Mouse (Mus musculus) neural tube, embryonic 13.5 days (tissue): ENCODE measurements around the gene Nelfe. TPM values are rescaled to one million over a fixed set of nuclear protein-coding genes. Genes with fewer than 3 reads are reported as not detected.
"Not testable (repeated sequence)": the region's sequence is repeated elsewhere in the genome, so short reads cannot be mapped to it uniquely, and the experiment has no call there.

Experiments
- ATAC-seq: fragments of 200-750 bp; cut with Nextera tagmentation; 2 replicates; pipeline ENCODE4 v1.8.0; 2017; ENCODE audit warnings: low read depth, mild to moderate bottlenecking, moderate TSS enrichment, moderate library complexity
- H3K27ac ChIP-seq: fragments of 300-500 bp; sonication (generic); replicated peaks from 2 replicates; pipeline ENCODE4 v1.5.1; 2015; ENCODE audit warnings: moderate library complexity, mild to moderate bottlenecking, inconsistent platforms
- H3K27me3 ChIP-seq: fragments of 300-500 bp; sonication (generic); 2 replicates; pipeline ENCODE4 v1.6.1; 2015; ENCODE audit warnings: mild to moderate bottlenecking, inconsistent platforms
- H3K36me3 ChIP-seq: fragments of 300-500 bp; sonication (generic); 2 replicates; pipeline ENCODE4 v1.6.1; 2015; ENCODE audit warnings: mild to moderate bottlenecking, inconsistent platforms
- H3K4me1 ChIP-seq: fragments of 300-500 bp; sonication (generic); replicated peaks from 2 replicates; pipeline ENCODE4 v1.6.1; 2015; ENCODE audit warnings: inconsistent platforms
- H3K4me2 ChIP-seq: fragments of 300-500 bp; sonication (generic); 2 replicates; pipeline ENCODE4 v1.6.1; 2015; ENCODE audit warnings: inconsistent platforms, mild to moderate bottlenecking, moderate library complexity
- H3K4me3 ChIP-seq: fragments of 300-500 bp; sonication (generic); 2 replicates; pipeline ENCODE4 v1.5.1; 2015; ENCODE audit warnings: mild to moderate bottlenecking, inconsistent platforms
- H3K9ac ChIP-seq: fragments of 300-500 bp; sonication (generic); 2 replicates; pipeline ENCODE4 v1.6.1; 2015; ENCODE audit warnings: moderate library complexity, mild to moderate bottlenecking, inconsistent platforms
- H3K9me3 ChIP-seq: fragments of 300-500 bp; sonication (generic); 2 replicates; pipeline ENCODE4 v1.6.1; 2016; ENCODE audit warnings: inconsistent platforms
- whole genome bisulfite sequencing: fragments of 180-500 bp; shearing (Covaris S2); methylation state at CpG from one replicate; pipeline ENCODE4 v1.1.7; 2015; 5-methylcytosine and 5-hydroxymethylcytosine counted together
- polyA plus RNA-seq: library from polyadenylated mRNA; unstranded; fragments of >200 nt; fragmentation: Nextera tagmentation; extraction: Ambion mirVana; gene quantifications from 2 replicates; pipeline ENCODE4 v1.2.1, GENCODE M21; 2015

The Nelfe gene
- polyA plus RNA-seq, 1 experiment from 2014 or later, result 81.6 TPM

GRCm38 (mm10) chr17:34814818-34815370 is 35.3 kb upstream of the Nelfe start:
- H3K4me3 ChIP-seq, result no peak overlapping the region
- H3K4me2 ChIP-seq, result no peak overlapping the region
- no peaks in the 10 kb centered on the region for H3K27me3 ChIP-seq
- 86% methylated on average over 7 of the region's 7 CpGs for WGBS
- ATAC-seq, result no peak
- H3K4me1 ChIP-seq, result no peaks in the 10 kb centered on the region
- H3K9me3 ChIP-seq, result no peaks in the 10 kb centered on the region
- no peak overlapping the region for H3K27ac ChIP-seq
- H3K36me3 ChIP-seq, result no peaks in the 10 kb centered on the region
- H3K9ac ChIP-seq, result no peak overlapping the region

DNA sequence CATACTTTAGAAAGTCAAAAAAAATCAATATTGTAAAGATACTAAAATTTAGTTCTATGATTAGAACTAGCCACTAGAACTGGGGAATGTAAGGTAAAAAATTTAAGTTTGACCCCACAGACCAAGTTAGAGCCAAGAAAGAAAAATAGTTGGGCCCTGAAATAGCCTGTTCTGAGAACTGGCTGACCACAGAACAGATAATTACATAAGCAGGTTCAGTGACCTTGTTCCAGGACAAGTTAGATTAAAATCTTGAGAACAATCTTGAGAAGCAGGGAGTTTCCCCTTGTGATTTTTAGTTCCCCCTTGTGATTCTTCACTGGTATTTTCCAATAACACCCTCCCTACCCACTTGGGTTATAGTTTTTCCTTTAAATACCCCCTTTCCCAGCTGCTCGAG is 19.4 kb upstream of the Nelfe start:
- not testable (repeated sequence) for H3K9ac ChIP-seq, H3K27me3 ChIP-seq, H3K4me2 ChIP-seq, H3K9me3 ChIP-seq, H3K4me1 ChIP-seq, H3K27ac ChIP-seq, ATAC-seq, H3K4me3 ChIP-seq
- WGBS, result 94% methylated on average over 1 of the region's 1 CpGs
- peaks cover 83% of the 10 kb centered on the region for H3K36me3 ChIP-seq

DNA sequence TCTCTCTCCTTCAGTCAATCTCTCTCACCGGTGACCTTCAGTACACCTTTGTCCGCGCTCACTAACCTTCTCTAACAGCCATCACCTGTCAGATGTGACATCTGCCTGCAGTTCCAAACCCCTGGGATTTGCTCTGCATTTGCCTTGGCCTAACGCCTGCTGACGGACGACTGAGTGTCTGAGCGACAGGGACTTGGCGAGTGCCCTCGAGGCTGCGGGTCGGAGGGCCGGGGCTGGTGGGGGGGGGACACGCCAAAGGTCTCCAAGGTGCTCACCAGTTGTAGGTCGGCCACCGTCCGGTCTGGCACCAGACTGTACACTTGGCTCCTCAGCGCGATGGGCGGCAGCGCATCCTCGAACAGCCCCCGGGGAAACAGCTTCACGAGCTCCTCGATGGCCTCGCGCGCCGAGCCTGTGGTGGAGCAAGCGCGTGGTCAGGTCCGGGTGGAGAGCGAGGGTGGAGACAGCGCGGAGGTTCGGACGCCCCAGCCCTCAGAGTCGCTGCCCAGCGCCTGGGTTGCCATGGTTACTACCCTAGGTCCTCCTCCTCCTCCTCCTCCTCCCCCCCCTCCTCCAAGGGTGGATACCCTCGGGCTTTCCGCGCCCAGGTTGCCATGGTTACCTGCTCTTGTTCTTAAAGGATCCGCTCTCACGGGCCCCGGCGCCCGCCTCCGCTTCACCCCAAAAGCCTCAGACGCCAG is 13.9 kb upstream of the Nelfe start:
- peak; percentile 81 for ATAC-seq
- 4% methylated on average over 48 of the region's 48 CpGs for WGBS
- peaks cover 64% of the 10 kb centered on the region for H3K36me3 ChIP-seq

DNA sequence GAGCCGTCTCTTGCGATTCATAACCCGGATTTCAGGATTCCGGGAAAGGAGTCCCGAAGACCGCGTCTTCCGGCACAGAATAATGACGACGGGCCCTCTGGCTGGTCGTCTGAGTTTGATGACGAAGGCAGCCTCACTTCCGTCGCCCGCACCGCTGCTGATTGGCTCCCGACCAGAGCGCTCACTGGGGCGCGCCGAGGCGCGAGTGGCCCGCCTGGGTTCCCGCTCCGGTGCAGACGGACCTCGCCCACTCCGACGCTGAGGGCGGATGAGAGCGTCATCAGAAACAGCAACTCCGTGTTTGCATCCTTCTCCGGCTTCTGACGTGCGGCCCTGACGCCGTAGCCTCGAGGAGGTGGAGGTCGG is 13.4 kb upstream of the Nelfe start, which contains the start of the genes Stk19 and Dxo:
Stk19 (minus strand) TSS at position 90 of the 366 bp plus-strand sequence.
Dxo (plus strand) TSS at position 164 of the 366 bp plus-strand sequence.
- no peaks in the 10 kb centered on the region for H3K27me3 ChIP-seq
- WGBS, result under 1% methylated on average over 40 of the region's 40 CpGs
- peak within 1 kb of the TSS; percentile 82 for H3K27ac ChIP-seq
- ATAC-seq, result peak; percentile 95
- peaks cover 67% of the 10 kb centered on the region for H3K36me3 ChIP-seq
- peak within 1 kb of the TSS; percentile 77 for H3K9ac ChIP-seq
- peak within 1 kb of the TSS; percentile 84 for H3K4me3 ChIP-seq
- H3K9me3 ChIP-seq, result no peaks in the 10 kb centered on the region
- peak within 1 kb of the TSS; percentile 100 for H3K4me2 ChIP-seq
- peaks cover 30% of the 10 kb centered on the region for H3K4me1 ChIP-seq

More for the DNA sequence above, 13.9 kb upstream of the Nelfe start:
- Histone ChIP-seq H3K27ac (peak overlapping the region; percentile 82), H3K9me3 (no peaks in the 10 kb centered on the region), H3K4me3 (peak overlapping the region; percentile 84), H3K27me3 (no peaks in the 10 kb centered on the region), H3K4me2 (peak overlapping the region; percentile 100), H3K4me1 (peaks cover 30% of the 10 kb centered on the region), H3K9ac (peak overlapping the region; percentile 77)

GRCm38 (mm10) chr17:34837464-34838324 is 12.5 kb upstream of the Nelfe start:
- ATAC-seq, result peak; percentile 6; the same call in 1 of the 2 replicates
- peaks cover 67% of the 10 kb centered on the region for H3K36me3 ChIP-seq
- WGBS, result 34% methylated on average over 42 of the region's 43 CpGs

GRCm38 (mm10) chr17:34838785-34839184 is 11.4 kb upstream of the Nelfe start:
- H3K9me3 ChIP-seq, result no peaks in the 10 kb centered on the region
- H3K27ac ChIP-seq, result no peak overlapping the region
- no peaks in the 10 kb centered on the region for H3K27me3 ChIP-seq
- H3K36me3 ChIP-seq, result peaks cover 67% of the 10 kb centered on the region
- H3K9ac ChIP-seq, result no peak overlapping the region
- H3K4me1 ChIP-seq, result peaks cover 30% of the 10 kb centered on the region
- 91% methylated on average over 7 of the region's 7 CpGs for WGBS
- no peak for ATAC-seq
- H3K4me3 ChIP-seq, result no peak overlapping the region; the same call in 1 of the 2 replicates
- H3K4me2 ChIP-seq, result no peak overlapping the region

More at GRCm38 (mm10) chr17:34837464-34838324, 12.5 kb upstream of the Nelfe start:
- Histone ChIP-seq H3K4me3 (peak overlapping the region; percentile 84), H3K4me1 (peaks cover 30% of the 10 kb centered on the region), H3K27ac (peak overlapping the region; percentile 82), H3K4me2 (peak overlapping the region; percentile 100), H3K27me3 (no peaks in the 10 kb centered on the region), H3K9me3 (no peaks in the 10 kb centered on the region), H3K9ac (peak overlapping the region; percentile 77)

GRCm38 (mm10) chr17:34840736-34841307 is 9.4 kb upstream of the Nelfe start:
- Histone ChIP-seq H3K4me1 (peaks cover 23% of the 10 kb centered on the region), H3K36me3 (peaks cover 78% of the 10 kb centered on the region), H3K9ac (no peak overlapping the region), H3K27me3 (no peaks in the 10 kb centered on the region), H3K9me3 (no peaks in the 10 kb centered on the region), H3K4me2 (no peak overlapping the region), H3K4me3 (no peak overlapping the region), H3K27ac (no peak overlapping the region)
- WGBS, result 86% methylated on average over 6 of the region's 6 CpGs
- no peak for ATAC-seq

GRCm38 (mm10) chr17:34844884-34845283 is 5.3 kb upstream of the Nelfe start:
- Histone ChIP-seq H3K4me1 (peaks cover 12% of the 10 kb centered on the region), H3K4me3 (no peak overlapping the region), H3K27ac (no peak overlapping the region), H3K9me3 (no peaks in the 10 kb centered on the region), H3K9ac (no peak overlapping the region), H3K36me3 (peaks cover 82% of the 10 kb centered on the region), H3K4me2 (no peak overlapping the region), H3K27me3 (no peaks in the 10 kb centered on the region)
- no peak for ATAC-seq
- 94% methylated on average over 13 of the region's 13 CpGs for WGBS

DNA sequence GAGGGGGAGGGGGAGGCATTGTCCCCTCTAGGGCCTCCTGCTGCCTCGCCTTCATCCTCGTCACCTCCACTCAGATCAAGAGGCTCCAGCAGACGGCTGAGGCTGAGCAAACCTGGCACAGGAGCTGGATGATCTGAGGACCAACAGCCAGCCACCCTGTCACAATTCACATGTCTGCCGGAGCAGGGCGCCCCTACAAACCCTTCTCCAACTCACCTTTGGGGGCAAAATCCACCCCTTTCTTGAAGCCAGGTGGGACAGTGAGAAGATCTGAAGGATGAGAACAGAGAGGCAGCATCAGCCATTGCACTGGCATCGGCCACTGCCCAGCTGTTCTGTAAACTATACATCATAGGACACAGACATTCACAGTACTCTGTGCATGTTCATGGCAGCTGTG is 3.0 kb upstream of the Nelfe start:
- WGBS, result 93% methylated on average over 6 of the region's 6 CpGs
- H3K4me1 ChIP-seq, result peaks cover 26% of the 10 kb centered on the region
- H3K27me3 ChIP-seq, result no peaks in the 10 kb centered on the region
- H3K36me3 ChIP-seq, result peaks cover 64% of the 10 kb centered on the region
- no peak overlapping the region for H3K4me2 ChIP-seq
- no peak overlapping the region for H3K27ac ChIP-seq
- no peak overlapping the region for H3K4me3 ChIP-seq
- no peak overlapping the region for H3K9ac ChIP-seq
- ATAC-seq, result no peak
- no peaks in the 10 kb centered on the region for H3K9me3 ChIP-seq

- Histone ChIP-seq H3K4me1 (peaks cover 26% of the 10 kb centered on the region), H3K9me3 (no peaks in the 10 kb centered on the region), H3K4me3 (no peak overlapping the region), H3K36me3 (peaks cover 64% of the 10 kb centered on the region), H3K27ac (no peak overlapping the region), H3K4me2 (no peak overlapping the region), H3K27me3 (no peaks in the 10 kb centered on the region), H3K9ac (no peak overlapping the region)
- no peak for ATAC-seq
- 92% methylated on average over 7 of the region's 7 CpGs for WGBS
These were observed 2.6 kb upstream of the Nelfe start for GRCm38 (mm10) chr17:34847615-34848014.

DNA sequence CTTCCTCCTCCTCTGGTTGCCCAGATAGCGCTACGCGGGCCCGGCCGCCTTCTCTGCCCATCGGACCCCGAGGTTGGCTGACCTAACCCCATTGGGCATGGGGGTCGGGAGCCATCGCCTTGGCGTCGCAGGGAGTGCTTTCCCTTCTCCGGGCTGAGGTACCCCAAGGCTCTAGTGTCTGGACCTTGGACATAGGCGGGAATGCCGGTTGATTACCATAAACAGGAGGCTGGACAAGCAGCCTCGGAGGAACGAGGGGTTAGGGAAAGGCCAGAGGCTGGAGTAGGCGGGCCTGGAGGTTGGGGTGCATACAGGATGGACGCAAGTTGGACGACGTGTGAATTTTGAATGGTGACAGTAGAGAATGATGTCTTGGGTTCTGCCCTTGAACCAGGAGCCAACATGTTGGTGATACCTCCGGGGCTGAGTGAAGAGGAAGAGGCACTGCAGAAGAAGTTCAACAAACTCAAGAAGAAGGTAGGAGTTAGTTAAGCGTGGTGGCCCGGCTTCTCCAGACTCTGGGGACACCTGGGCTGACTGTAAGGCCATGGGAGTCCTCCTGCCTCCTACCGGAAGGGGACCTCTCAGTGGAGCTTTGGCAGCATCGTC is 430 bp downstream of the Nelfe start:
- H3K27ac ChIP-seq, result peak overlapping the region; percentile 39; the same call in 1 of the 2 replicates
- 2% methylated on average over 25 of the region's 25 CpGs for WGBS
- H3K4me2 ChIP-seq, result peak overlapping the region; percentile 97
- ATAC-seq, result peak; percentile 62
- H3K9me3 ChIP-seq, result no peaks in the 10 kb centered on the region
- peak overlapping the region; percentile 89 for H3K4me3 ChIP-seq
- H3K27me3 ChIP-seq, result no peaks in the 10 kb centered on the region
- H3K36me3 ChIP-seq, result peaks cover 64% of the 10 kb centered on the region
- H3K4me1 ChIP-seq, result peaks cover 26% of the 10 kb centered on the region
- H3K9ac ChIP-seq, result peak overlapping the region; percentile 93
